Mouse (Mus musculus): ENCODE measurements at regions not wholly inside any gene's neighbourhood (a gene's known extent, or its start where the extent isn't known, plus 50 kb on each side); places are given as distances from the start of the nearest gene placed in this dataset.

GRCm38 (mm10) chr7:111969198-111969887 lies 54.0 kb upstream of the Usp47 start:
- Histone ChIP-seq H3K9ac (ENCODE audit: low read depth, low read length) (no peak overlapping the region), H3K4me1 (ENCODE audit: control insufficient read depth, insufficient read depth, low read length) (no peaks in the 10 kb centered on the region), H3K9me3 (ENCODE audit: control insufficient read depth, low read length) (no peaks in the 10 kb centered on the region), H3K4me2 (replicated peaks; ENCODE audit: low read depth, low read length) (no peak overlapping the region), H3K4me3 (ENCODE audit: low read length) (no peak overlapping the region), H3K27ac (ENCODE audit: low read depth, low read length) (no peak overlapping the region), H3K27me3 (ENCODE audit: control insufficient read depth, insufficient read depth, low read length) (no peaks in the 10 kb centered on the region), H3K36me3 (ENCODE audit: control insufficient read depth, insufficient read depth, low read length) (no peaks in the 10 kb centered on the region)
- no peak for ATAC-seq (ENCODE audit: low FRiP score, low TSS enrichment)
- WGBS, result 52% methylated on average over 4 of the region's 4 CpGs

DNA sequence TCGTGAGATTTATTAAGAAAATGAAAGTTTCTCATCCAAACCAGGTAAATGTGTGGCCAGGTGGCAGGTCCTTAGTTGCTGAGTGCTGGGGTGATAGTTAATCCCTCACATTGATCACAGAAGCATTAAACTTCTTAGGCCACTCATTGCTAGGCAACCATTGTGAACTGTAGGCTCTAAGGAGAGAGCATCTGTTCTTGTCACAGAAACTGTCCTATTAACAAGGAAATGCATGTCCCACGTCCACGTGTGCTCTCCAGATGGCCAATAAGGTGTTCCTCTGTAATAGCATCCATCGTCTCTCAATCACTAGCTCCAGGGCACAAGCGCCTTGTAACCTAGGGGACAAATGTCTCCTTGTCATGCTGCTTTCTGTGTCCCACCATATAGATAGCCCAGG lies 55.0 kb upstream of the Usp47 start:
- WGBS, result 71% methylated on average over 5 of the region's 5 CpGs
- Histone ChIP-seq H3K4me2 (replicated peaks; ENCODE audit: low read depth, low read length) (no peak overlapping the region), H3K4me3 (ENCODE audit: low read length) (no peak overlapping the region), H3K27me3 (ENCODE audit: control insufficient read depth, insufficient read depth, low read length) (no peaks in the 10 kb centered on the region), H3K36me3 (ENCODE audit: control insufficient read depth, insufficient read depth, low read length) (no peaks in the 10 kb centered on the region), H3K27ac (ENCODE audit: low read depth, low read length) (no peak overlapping the region), H3K4me1 (ENCODE audit: control insufficient read depth, insufficient read depth, low read length) (no peaks in the 10 kb centered on the region), H3K9ac (ENCODE audit: low read depth, low read length) (no peak overlapping the region), H3K9me3 (ENCODE audit: control insufficient read depth, low read length) (no peaks in the 10 kb centered on the region)
- ATAC-seq (ENCODE audit: low FRiP score, low TSS enrichment), result no peak

- no peaks in the 10 kb centered on the region for H3K9me3 ChIP-seq (ENCODE audit: control insufficient read depth, low read length)
- no peak for ATAC-seq (ENCODE audit: low FRiP score, low TSS enrichment)
- no peaks in the 10 kb centered on the region for H3K4me1 ChIP-seq (ENCODE audit: control insufficient read depth, insufficient read depth, low read length)
- H3K27ac ChIP-seq (ENCODE audit: low read depth, low read length), result no peak overlapping the region
- H3K9ac ChIP-seq (ENCODE audit: low read depth, low read length), result no peak overlapping the region
- H3K36me3 ChIP-seq (ENCODE audit: control insufficient read depth, insufficient read depth, low read length), result no peaks in the 10 kb centered on the region
- H3K4me3 ChIP-seq (ENCODE audit: low read length), result no peak overlapping the region
- H3K27me3 ChIP-seq (ENCODE audit: control insufficient read depth, insufficient read depth, low read length), result no peaks in the 10 kb centered on the region
- no peak overlapping the region for H3K4me2 ChIP-seq (replicated peaks; ENCODE audit: low read depth, low read length)
- WGBS, result 78% methylated on average over 3 of the region's 3 CpGs
These were observed 56.6 kb upstream of the Usp47 start for GRCm38 (mm10) chr7:111966716-111967115.

- Histone ChIP-seq H3K9me3 (ENCODE audit: control insufficient read depth, low read length) (no peaks in the 10 kb centered on the region), H3K27me3 (ENCODE audit: control insufficient read depth, insufficient read depth, low read length) (no peaks in the 10 kb centered on the region), H3K9ac (ENCODE audit: low read depth, low read length) (no peak overlapping the region), H3K36me3 (ENCODE audit: control insufficient read depth, insufficient read depth, low read length) (no peaks in the 10 kb centered on the region), H3K4me1 (ENCODE audit: control insufficient read depth, insufficient read depth, low read length) (no peaks in the 10 kb centered on the region), H3K27ac (ENCODE audit: low read depth, low read length) (no peak overlapping the region), H3K4me2 (replicated peaks; ENCODE audit: low read depth, low read length) (no peak overlapping the region), H3K4me3 (ENCODE audit: low read length) (no peak overlapping the region)
- 91% methylated on average over 1 of the region's 1 CpGs for WGBS
- no peak for ATAC-seq (ENCODE audit: low FRiP score, low TSS enrichment)
These were observed 59.3 kb upstream of the Usp47 start for GRCm38 (mm10) chr7:111963969-111964368.

DNA sequence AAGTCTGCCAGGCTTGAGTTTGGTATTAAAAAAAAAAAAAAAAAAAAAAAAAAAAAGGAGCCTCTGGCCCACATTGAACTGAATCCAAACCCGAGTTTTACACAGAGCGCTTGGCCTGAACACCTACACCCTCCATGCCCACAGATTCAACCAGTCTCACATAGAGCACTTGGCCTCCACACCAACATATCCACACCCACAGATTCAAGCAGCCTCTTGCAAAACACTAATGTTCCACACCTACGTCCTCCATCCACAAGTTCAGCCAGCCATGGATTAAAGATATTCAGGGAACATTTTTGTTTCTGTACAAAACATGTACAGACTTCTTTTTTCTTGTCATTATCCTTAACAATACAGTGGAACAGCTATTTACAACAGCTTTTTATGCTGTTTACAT lies 63.3 kb upstream of the Usp47 start:
- 92% methylated on average over 3 of the region's 3 CpGs for WGBS
- no peaks in the 10 kb centered on the region for H3K36me3 ChIP-seq (ENCODE audit: control insufficient read depth, insufficient read depth, low read length)
- H3K9ac ChIP-seq (ENCODE audit: low read depth, low read length), result no peak overlapping the region
- H3K27ac ChIP-seq (ENCODE audit: low read depth, low read length), result no peak overlapping the region
- H3K4me3 ChIP-seq (ENCODE audit: low read length), result no peak overlapping the region
- no peaks in the 10 kb centered on the region for H3K27me3 ChIP-seq (ENCODE audit: control insufficient read depth, insufficient read depth, low read length)
- no peak overlapping the region for H3K4me2 ChIP-seq (replicated peaks; ENCODE audit: low read depth, low read length)
- H3K4me1 ChIP-seq (ENCODE audit: control insufficient read depth, insufficient read depth, low read length), result no peaks in the 10 kb centered on the region
- no peak for ATAC-seq (ENCODE audit: low FRiP score, low TSS enrichment)
- H3K9me3 ChIP-seq (ENCODE audit: control insufficient read depth, low read length), result no peaks in the 10 kb centered on the region

- WGBS, result 82% methylated on average over 2 of the region's 2 CpGs
- H3K9me3 ChIP-seq (ENCODE audit: control insufficient read depth, low read length), result no peaks in the 10 kb centered on the region
These were observed 66.6 kb upstream of the Usp47 start for GRCm38 (mm10) chr7:111956671-111957070.

DNA sequence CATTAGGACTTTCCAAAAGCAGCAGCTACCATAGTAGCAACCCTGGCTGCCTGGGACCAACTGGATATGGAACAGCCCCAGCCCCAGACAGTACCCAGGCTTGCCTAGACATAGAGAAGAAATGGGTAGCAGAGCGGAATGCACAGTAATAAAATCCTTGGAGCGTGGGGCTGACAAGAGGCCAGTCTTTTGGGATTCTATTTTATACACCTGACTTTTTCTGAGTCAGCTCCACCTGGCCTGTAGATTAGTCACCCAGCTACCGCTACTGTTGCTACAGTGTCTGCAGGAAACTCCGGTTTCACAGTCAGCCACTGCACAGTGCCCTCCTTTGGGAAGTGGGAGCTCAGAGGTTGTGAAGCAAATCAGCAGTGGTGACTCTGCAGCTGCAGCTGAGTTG lies 83.7 kb upstream of the Usp47 start:
- Histone ChIP-seq H3K4me1 (ENCODE audit: control insufficient read depth, insufficient read depth, low read length) (no peaks in the 10 kb centered on the region), H3K27ac (ENCODE audit: low read depth, low read length) (no peak overlapping the region), H3K27me3 (ENCODE audit: control insufficient read depth, insufficient read depth, low read length) (no peaks in the 10 kb centered on the region), H3K4me3 (ENCODE audit: low read length) (no peak overlapping the region), H3K9me3 (ENCODE audit: control insufficient read depth, low read length) (no peaks in the 10 kb centered on the region), H3K4me2 (replicated peaks; ENCODE audit: low read depth, low read length) (no peak overlapping the region), H3K9ac (ENCODE audit: low read depth, low read length) (no peak overlapping the region), H3K36me3 (ENCODE audit: control insufficient read depth, insufficient read depth, low read length) (no peaks in the 10 kb centered on the region)
- peak; percentile 66; the same call in 1 of the 2 replicates for ATAC-seq (ENCODE audit: low FRiP score, low TSS enrichment)
- 36% methylated on average over 4 of the region's 4 CpGs for WGBS

More at GRCm38 (mm10) chr7:111956671-111957070, 66.6 kb upstream of the Usp47 start:
- ATAC-seq (ENCODE audit: low FRiP score, low TSS enrichment), result no peak
- H3K4me2 ChIP-seq (replicated peaks; ENCODE audit: low read depth, low read length), result no peak overlapping the region
- no peak overlapping the region for H3K27ac ChIP-seq (ENCODE audit: low read depth, low read length)
- H3K4me1 ChIP-seq (ENCODE audit: control insufficient read depth, insufficient read depth, low read length), result no peaks in the 10 kb centered on the region
- H3K9ac ChIP-seq (ENCODE audit: low read depth, low read length), result no peak overlapping the region
- no peaks in the 10 kb centered on the region for H3K27me3 ChIP-seq (ENCODE audit: control insufficient read depth, insufficient read depth, low read length)
- H3K4me3 ChIP-seq (ENCODE audit: low read length), result no peak overlapping the region
- H3K36me3 ChIP-seq (ENCODE audit: control insufficient read depth, insufficient read depth, low read length), result no peaks in the 10 kb centered on the region

- H3K27me3 ChIP-seq (ENCODE audit: control insufficient read depth, insufficient read depth, low read length), result no peaks in the 10 kb centered on the region
- no peak for ATAC-seq (ENCODE audit: low FRiP score, low TSS enrichment)
- 71% methylated on average over 3 of the region's 3 CpGs for WGBS
- no peak overlapping the region for H3K4me3 ChIP-seq (ENCODE audit: low read length)
- H3K4me2 ChIP-seq (replicated peaks; ENCODE audit: low read depth, low read length), result no peak overlapping the region
- H3K9ac ChIP-seq (ENCODE audit: low read depth, low read length), result no peak overlapping the region
- H3K4me1 ChIP-seq (ENCODE audit: control insufficient read depth, insufficient read depth, low read length), result no peaks in the 10 kb centered on the region
- no peaks in the 10 kb centered on the region for H3K36me3 ChIP-seq (ENCODE audit: control insufficient read depth, insufficient read depth, low read length)
- no peaks in the 10 kb centered on the region for H3K9me3 ChIP-seq (ENCODE audit: control insufficient read depth, low read length)
- no peak overlapping the region for H3K27ac ChIP-seq (ENCODE audit: low read depth, low read length)
These were observed 85.8 kb upstream of the Usp47 start for GRCm38 (mm10) chr7:111937547-111937946.

- H3K4me2 ChIP-seq (replicated peaks; ENCODE audit: low read depth, low read length), result no peak overlapping the region
- no peaks in the 10 kb centered on the region for H3K4me1 ChIP-seq (ENCODE audit: control insufficient read depth, insufficient read depth, low read length)
- no peak overlapping the region for H3K4me3 ChIP-seq (ENCODE audit: low read length)
- WGBS, result 67% methylated on average over 2 of the region's 2 CpGs
- H3K36me3 ChIP-seq (ENCODE audit: control insufficient read depth, insufficient read depth, low read length), result no peaks in the 10 kb centered on the region
- H3K27me3 ChIP-seq (ENCODE audit: control insufficient read depth, insufficient read depth, low read length), result no peaks in the 10 kb centered on the region
- ATAC-seq (ENCODE audit: low FRiP score, low TSS enrichment), result no peak
- no peak overlapping the region for H3K9ac ChIP-seq (ENCODE audit: low read depth, low read length)
- H3K9me3 ChIP-seq (ENCODE audit: control insufficient read depth, low read length), result no peaks in the 10 kb centered on the region
- no peak overlapping the region for H3K27ac ChIP-seq (ENCODE audit: low read depth, low read length)
These were observed 86.2 kb upstream of the Usp47 start for GRCm38 (mm10) chr7:111937102-111937501.

Measured in kidney, embryonic 14.5 days (tissue).